Mouse (Mus musculus) urinary bladder, postnatal 4 days (tissue): Measurements from ENCODE around the gene Trpv2.

Experiments
- DNase-seq, 2 experiments: peaks; one replicate each; pipeline ENCODE4 v3.0.0; 2021 to 2022; ENCODE audit warnings: low spot score in 2 of 2

Trpv2 gene

DNA sequence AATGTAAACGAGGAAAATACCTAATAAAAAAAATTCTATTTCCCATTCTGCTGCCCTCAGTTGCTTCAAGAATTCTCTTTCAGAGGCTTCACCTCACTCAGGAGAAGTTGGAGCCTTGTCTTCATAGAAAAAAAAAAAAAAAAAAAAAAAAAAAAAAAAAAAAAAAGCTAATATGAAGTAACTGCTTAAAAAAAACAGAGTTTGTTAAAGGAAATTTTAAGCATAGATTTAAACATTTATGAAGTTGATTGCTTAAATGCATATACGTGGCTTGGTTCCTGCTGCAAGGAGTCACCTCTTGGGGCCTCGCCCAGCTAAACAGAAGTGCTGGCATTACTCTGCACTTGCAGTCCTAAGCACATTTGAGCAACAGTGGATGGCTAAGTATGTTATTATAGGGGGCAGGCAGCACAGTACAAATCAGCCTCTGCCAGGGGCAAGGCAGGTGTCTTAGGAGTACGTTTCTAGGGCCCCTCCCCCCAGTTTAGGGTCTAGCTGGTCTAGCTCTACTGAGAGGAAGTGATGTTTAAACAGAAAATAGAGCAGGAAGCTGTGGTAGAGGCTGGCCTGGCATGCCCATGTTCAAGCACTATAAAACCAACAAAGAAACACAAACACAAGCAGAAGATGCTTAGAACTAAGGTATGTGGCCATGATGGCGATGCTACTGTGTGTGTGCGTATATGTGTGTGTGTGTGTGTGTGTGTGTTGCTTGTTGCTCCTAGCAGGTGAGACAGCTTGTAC, at the start of gene Trpv2:
Trpv2 (plus strand) TSS at position 528 of the 744 bp plus-strand sequence.
- no peak for DNase-seq

DNA sequence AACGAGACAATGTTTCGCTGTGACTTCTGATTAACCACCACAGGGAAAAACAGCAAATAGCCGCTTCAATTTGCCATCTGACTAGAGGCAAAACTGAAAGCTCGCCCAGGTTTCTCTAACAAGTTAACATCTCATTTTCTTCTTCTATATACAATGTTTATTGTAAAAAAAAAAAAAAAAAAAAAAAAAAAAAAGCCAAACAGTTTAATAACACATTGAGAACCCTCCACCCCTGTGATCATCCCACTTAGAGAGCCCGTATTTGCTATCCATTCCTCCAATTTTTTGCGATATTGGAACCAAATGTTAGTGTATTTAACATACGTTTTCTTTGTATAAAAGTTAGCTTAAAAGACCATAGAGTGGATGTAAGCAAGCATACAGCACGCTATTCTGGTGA, 37.2 kb upstream of the Trpv2 start:
- DNase-seq = no peak

DNA sequence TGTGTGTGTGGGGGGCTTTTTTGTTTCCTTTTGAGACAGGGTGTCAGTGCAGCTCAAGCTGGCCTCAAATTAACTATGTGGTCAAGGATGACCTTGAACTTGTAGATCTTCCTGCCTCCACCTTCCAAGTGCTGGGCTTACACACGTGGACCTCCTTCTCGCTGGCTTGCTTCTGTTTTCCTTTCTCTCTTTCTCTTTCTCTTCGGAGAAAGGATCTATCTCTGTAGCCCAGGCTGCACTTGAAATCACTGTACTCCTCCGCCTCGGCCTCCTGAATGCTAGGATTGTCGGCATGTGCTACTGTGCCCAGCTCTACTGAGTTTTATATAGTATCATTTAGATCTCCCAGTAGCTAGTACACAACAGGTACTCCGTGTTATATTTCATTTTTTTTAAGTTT, 36.7 kb upstream of the Trpv2 start:
- DNase-seq = no peak

DNA sequence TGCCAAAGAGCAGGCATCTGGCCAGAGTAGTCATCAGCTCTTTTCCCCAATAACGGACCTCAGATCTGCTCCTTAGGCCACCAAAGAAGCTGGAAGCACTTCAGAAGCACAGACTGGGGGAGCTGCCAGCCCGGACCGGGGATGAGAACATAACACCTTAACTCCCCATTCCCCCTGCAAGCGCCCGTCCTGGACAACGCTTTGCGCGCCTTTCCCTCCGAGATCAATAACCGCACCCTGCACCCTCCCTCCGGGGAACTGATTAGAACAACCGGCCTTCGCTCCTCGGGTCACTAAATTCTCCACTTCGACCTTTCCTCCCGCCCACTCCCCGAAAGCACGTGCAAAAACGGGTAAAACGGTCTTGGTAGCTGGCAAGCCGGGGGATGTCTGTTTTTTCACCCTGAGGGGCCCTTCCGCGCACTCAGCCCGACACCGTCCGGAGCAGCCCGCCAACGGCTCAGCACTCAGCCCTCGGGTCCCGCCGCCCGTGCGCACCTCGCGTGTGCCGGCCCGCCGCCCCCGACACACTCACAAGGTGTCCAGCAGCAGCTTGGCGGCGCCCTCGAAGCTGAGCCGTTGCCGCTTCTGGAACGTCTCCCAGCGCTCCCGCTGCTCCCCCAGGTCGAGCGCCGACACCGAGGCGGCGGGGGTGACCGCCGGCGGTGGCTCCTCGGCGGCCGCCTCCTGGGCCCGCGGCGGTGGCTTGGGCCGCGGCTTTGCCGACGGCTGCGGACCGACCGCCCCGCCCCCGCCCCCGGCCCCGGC, 35.8 kb upstream of the Trpv2 start:
- DNase-seq = peak; percentile 61 to 63

DNA sequence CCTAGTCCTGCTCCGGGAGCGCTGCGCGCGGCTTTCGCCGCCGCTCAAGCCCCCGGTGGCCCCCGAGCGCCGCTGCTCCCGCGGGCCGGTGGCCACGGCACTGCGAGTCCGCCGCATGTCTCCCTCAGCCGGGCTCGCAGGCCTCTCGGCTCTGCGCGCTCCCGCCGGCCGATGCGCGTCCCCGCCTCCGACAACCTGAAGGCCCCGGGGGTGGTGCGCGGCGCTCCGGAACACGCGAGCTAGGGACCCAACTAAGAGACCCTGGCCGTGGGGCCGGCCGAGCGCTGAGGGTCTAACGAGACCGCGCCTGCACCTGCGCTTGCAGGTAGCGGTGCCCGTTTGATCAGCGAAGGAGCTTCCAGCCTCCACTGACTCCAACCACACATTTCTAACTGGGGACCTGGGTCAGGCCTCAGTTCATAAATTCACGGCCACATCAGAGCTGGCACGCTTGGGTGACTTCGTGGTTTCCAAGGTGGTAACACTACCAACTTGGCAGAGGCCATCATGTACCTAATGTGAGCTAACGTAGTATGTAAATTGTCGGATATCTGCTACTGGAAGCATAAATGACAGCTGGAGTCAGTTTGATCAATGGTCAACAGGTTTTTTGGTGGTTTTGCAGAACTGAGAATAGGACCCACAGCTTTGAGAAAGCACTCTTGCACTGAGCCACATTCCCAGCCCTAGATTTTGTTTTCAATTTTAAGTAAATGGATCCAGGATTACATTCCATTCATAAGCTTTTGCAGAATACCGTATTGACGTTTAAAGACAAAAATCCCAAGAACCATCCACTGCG, 35.0 kb upstream of the Trpv2 start, which contains the start of gene Cenpv:
Cenpv (minus strand) TSS at position 173 of the 802 bp plus-strand sequence.
- DNase-seq = peak in 1 of 2 experiments; percentile 75

DNA sequence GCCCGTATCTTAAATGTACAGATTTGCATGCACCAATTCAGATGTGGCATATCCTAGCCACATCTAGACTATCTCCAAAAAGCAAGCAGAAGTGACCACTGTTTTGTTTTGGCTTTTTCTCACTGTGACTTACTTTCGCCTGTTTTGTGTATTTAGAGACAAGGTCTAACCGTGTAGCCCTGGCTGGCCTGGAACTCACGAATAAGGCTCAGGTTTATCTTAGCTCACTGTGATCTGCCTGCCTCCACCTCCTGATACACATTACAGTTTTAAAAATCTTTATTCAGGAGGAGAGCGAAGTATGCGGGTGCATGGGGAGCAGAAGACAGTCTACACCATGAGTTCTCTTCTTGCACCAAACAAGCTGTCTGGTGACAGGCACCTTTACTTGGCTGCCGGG, 34.1 kb upstream of the Trpv2 start:
- no peak for DNase-seq

DNA sequence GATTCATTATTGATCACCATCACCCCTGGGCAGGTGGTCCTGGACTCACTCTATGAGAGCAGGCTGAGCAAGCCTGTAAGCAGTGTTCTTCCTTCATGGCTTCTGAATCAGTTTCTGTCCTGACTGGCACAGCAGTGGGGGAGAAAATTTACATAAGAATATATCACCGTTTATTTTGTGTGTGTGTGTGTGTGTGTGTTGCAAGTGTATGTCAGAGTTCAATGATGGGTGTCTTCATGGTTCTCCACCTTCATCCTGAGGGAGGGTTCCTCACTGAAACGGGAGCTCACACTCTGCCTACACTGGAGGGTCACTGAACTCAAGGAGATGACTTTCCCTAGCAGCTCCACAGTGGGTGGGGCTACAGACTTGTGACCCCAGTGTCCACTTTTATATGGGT, 33.3 kb upstream of the Trpv2 start:
- DNase-seq = no peak

DNA sequence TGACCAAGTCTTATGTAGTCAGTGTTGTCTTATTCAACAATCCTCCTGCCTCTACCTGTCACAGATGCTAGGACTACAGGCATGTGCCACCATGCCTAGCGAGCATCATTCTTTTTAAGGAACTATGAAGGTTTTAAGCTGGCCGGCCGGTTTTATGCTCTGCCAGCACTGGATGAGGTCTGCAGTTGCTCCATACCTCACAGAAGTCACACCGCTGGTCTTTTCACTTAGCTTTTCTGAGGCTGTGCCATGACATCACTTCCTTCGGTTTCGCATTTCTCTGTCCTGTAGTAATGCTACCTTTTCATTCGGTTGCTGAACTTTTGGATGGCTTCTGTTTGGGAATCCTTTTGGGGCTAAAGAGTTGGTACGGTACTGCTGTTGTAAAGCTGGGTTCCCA, 32.7 kb upstream of the Trpv2 start:
- no peak for DNase-seq

DNA sequence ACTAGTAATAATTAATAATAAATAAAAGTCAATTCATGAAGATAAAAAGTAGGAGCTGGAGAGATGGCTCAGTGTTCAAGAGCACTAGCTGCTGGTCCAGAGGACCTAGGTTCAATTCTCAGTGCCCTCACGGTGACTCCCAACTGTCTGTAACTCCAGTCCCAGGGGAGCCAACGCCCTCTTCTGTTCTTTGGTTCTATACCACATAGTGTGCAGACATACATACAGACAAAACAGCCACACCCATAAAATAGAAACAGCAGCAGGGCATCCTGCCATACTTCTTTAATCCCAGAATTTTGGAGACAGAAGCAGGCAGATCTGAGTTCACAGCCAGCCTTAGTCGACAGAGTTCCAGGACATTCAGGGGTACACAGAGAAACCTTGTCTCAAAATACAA, 30.3 kb upstream of the Trpv2 start:
- DNase-seq = no peak

DNA sequence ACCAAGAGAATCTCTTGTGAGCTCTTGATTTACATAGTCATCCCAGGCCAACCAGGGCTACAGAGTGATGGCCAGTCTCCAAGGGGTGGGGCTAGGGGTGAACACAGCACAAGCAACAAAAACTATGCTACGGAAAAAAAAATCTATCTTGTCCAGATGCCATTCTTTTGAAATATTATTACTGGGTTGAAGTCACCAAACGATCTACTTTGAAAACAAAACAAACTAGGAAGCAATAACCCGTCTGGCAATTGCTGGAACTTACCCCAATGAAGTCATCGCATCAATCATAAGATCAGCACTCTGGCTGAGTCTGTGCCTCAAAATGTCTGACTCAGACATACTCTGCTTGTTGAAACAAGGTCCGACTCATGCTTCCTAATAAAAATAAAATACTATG, 24.5 kb upstream of the Trpv2 start:
- DNase-seq = peak; percentile 65 to 70

DNA sequence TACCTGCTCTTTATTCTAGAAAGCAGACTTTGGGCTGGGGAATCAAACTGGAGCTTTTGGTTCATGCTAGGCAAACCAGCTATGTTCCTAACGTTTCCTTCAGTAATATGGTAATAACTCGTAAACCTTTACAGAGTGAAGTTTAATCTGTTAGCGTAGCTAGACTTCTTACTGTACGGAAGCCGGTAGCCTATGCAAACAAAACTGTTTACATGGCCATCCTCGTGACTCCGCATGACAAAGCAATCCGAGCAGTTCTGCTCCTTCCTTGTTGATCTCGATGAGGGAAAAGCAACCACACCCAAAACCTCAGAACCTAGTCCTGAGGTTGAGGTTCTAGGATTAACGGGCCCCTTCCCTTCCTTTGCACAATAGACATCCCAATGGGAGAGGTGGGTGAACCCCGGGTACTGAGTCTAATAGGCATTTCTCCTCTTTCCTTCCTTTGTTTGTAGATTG, 24.0 kb upstream of the Trpv2 start:
- DNase-seq = peak in 1 of 2 experiments; percentile 37

DNA sequence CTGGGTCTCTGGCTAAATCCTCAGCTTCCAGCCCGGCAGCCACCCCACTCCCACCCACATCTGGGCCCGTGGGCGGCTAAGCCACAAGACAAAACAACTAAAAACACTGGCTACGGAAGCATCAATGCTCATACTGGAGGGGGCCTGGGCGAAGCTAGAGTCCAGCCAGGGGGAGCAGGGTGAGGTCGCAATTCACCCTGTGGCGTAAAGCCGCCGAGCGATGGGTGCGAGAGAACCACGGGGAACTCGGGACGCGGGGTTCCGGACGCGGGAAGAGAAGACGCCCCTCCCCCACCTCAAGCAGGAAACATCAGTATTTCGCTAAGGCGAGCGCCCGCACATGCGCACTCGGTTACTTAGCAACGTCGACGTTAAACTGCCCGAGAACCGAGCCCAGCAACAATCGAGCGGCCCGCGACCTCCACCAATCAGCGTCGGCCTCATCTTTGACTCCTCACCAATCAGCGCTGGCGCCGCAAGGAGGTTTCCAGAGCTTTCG, 23.5 kb upstream of the Trpv2 start, which contains the start of gene Ubb:
Ubb (plus strand) TSS at position 445 of the 499 bp plus-strand sequence.
- DNase-seq = peak; percentile 98 to 99

DNA sequence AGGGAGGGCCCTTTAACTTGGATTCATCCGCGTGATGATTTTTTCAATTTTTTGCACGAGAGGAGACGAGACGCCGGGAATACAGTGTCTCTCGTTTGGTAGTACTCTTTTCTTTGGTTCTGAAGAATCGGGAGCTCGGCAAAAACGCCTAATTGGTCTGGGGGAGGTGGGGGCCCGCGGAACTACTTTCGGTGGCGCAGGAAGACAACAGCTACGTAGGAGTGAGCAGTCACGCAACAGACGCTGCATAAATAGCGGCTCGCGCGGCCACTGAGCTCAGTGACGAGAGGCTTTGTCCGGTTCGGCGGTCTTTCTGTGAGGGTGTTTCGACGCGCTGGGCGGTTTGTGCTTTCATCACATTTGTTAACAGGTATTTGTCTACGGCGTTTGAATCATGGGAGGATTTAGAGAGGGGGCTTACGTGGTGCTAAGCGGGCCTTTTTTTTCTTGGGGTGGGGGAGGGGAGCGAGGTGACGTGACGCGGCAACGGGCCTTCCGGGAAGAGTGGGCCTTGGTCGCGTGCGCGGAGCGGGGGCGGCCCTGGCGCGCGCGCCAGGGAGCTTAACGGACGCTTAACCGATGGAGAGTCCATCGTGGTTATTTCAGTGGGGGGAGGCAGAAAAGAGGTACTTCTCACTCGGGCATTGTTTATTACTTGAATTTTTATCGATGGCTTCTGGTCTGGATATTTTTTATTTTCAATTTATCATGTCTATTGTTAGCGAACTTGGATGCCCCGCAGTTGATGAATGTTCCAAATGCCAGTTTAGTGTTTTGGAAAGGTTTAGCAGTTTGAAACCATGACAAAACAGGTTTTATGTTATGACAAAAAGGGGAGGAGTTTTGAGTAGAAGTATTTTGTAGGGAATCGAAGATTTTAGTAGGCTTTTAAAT, 22.8 kb upstream of the Trpv2 start:
- peak; percentile 86 to 94 for DNase-seq

DNA sequence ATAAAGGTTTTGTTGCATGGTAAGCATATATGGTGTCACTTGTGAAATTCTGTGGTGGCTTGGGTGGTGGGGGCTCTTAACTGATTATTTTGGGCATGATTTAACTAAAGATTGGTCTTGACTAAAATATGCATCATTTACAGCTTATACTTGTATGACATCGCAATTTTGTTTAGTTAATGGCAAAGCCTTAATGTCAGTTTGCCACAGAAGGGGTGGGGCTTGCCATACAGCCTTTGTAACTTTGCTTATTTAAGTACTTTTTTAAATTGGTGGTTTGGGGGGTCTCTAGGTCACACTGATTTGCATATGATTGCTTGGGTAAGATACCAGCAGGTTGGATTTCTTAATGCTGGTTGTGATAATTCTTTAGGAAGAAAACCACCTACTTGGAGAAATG, 21.1 kb upstream of the Trpv2 start:
- DNase-seq = no peak

DNA sequence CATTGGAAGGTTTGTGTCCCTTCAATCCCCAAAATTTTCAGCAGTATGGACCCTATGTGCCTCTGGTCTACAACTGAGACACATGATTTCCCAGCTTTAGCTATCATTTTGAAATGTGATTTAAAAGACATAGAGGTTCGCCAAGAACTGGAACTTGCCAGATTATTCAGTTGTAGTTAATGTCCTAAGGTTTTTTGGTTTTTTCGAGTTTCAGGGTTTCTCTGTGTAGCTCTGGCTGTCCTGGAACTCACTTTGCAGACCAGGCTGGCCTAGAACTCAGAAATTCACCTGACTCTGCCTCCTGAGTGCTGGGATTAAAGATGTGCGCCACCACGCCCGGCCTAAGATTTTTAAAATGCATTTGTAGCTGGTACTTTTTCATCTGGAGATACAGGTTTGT, 20.7 kb upstream of the Trpv2 start:
- DNase-seq = no peak

DNA sequence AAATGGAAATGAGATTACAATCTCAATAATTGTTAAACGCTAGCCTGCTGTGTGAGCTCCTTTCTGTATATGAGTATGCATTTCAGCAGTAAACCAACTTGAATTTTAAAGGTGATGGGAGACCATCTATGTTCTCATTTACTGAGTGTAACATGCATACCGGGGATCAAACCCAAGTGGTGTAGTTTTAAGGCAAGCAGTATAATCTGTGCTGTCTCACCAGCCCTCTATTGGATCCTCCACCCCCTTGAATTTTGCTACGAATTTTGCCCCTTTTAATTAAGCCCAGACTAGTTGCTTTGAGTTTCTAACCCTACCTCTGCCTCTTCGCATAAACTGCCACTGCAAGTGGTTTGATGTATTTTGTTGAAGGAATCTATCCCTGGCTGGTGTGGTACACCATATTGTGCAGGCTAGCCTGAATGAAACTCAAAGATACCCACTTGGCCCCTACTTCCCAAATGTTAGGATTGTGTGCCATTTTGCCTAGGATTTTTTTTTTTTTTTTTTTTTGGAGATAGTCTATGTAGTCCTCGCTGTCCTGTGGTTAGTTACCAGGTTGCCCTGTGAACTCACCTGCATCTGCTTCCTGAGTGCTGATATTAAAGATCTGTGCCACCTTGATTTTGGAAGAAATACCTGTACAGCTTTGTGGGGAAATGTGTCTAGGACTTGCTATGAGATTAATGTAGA, 20.0 kb upstream of the Trpv2 start:
- no peak for DNase-seq

DNA sequence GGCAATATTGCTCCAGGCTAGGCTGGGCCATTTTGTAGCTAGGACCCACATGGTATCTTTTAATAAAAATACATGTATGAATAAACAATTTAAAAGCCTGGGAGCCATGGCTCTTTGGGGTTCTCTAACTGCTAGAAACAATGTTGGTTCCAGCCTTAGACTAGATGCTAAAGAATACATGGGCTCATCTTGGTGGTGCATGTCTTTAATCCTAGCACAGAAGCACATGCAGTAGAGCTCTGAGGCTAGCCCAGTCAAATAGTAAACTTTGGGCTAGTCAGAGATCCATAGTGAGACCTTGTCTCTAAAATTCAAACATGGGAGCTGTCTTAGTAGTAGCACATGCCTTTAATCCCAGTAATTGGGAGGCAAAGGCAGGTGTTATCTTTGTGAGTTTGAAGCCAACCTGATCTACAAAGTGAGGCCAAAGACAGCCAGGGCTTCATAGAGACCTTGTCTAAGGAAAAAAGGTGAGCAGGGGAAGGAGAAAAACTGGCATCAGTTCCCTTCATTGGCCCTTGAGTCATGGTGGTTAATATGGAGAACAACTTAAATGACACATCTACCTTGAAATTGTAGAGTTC, 19.3 kb upstream of the Trpv2 start:
- no peak for DNase-seq

DNA sequence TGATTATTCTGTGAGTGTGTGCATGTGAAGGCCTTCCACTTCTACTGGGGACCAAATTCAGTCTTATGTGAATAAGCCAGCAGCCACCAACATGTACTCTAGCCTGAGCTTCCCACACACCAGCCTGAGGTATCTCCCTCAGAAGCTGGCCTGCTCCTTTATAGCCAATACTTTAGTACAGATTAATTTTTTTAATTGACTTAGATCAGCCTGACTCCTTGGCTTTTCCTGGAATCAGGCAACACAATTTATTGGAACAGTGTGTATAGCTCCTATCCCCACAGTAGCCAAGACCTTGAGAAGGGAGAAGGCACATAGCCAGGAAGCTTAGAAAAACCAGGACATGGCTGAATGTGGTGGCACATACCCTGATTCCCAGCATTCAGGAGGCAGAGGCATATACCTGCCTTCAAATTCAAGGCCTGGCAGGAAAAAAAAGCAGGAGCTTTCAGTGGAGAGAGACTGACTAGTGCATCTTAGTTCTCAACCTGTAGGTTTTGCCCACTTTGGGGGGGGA, 18.3 kb upstream of the Trpv2 start:
- no peak for DNase-seq

DNA sequence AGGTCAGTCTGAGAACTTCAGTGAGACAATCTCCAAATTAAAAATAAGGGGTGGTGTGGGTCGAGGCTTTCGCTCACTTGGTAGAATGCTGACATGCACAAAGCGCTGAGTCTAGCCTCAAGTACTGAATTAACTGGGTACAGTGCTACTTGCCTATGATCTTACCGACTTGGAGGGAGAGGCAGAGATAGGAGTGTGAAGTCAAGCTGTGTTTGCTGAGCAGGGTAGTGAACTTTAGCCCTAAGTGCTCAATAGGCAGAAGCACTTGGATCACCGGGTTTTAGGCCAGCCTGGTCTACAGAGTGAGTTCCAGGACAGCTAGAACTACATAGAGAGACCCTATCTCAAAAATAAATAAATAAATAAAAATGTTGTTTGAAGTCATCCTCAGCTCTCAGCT, 17.1 kb upstream of the Trpv2 start:
- no peak for DNase-seq

DNA sequence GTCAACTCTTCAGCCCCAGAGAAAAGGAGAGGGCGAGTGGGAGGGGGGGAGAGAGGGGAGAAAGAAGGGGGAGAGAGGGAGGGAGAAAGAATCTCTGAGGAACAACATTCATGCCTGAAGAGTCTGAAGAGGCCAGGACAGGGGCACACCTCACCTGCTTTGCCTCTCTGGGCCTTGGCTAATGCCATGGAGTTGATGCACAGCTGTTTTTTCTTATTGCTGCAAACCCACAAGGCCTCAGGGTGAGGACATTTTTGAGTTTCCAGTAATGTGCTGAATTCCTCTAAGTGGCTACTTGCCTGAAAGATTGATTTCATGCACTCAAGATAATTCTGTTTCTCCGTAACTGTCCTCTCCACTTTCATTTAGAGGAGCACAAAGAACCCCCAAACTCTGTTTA, 16.1 kb upstream of the Trpv2 start:
- DNase-seq = no peak
